Mouse (Mus musculus) limb, embryonic 15.5 days (tissue): ENCODE data around the gene Polrmt. TPM values are rescaled to one million over a fixed set of nuclear protein-coding genes. Genes with fewer than 3 reads are reported as not detected.

Experiments used
- ATAC-seq: fragments of 200-750 bp; cut with Nextera tagmentation; 2 replicates; pipeline ENCODE4 v1.8.0; 2017; ENCODE audit warnings: low read depth, moderate TSS enrichment; ENCODE audit not compliant: insufficient number of reproducible peaks, low FRiP score, low TSS enrichment
- H3K27ac ChIP-seq: fragments of 300-500 bp; sonication (generic); 2 replicates; pipeline ENCODE4 v1.5.1; 2015; ENCODE audit warnings: moderate library complexity, mild to moderate bottlenecking, inconsistent platforms
- H3K27me3 ChIP-seq: fragments of 300-500 bp; sonication (generic); 2 replicates; pipeline ENCODE4 v1.6.1; 2015; ENCODE audit warnings: inconsistent platforms
- H3K36me3 ChIP-seq: fragments of 300-500 bp; sonication (generic); 2 replicates; pipeline ENCODE4 v1.6.1; 2015; ENCODE audit warnings: inconsistent platforms
- H3K4me1 ChIP-seq: fragments of 300-500 bp; sonication (generic); 2 replicates; pipeline ENCODE4 v1.6.1; 2015; ENCODE audit warnings: inconsistent platforms
- H3K4me2 ChIP-seq: fragments of 300-500 bp; sonication (generic); 2 replicates; pipeline ENCODE4 v1.6.1; 2015; ENCODE audit warnings: mild to moderate bottlenecking, inconsistent platforms
- H3K4me3 ChIP-seq: fragments of 300-500 bp; sonication (generic); 2 replicates; pipeline ENCODE4 v1.5.1; 2015; ENCODE audit warnings: mild to moderate bottlenecking, inconsistent platforms
- H3K9ac ChIP-seq: fragments of 300-500 bp; sonication (generic); 2 replicates; pipeline ENCODE4 v1.6.1; 2015; ENCODE audit warnings: inconsistent platforms
- H3K9me3 ChIP-seq: fragments of 300-500 bp; sonication (generic); 2 replicates; pipeline ENCODE4 v1.6.1; 2016; ENCODE audit warnings: inconsistent platforms
- WGBS: fragments of 180-500 bp; shearing (Covaris S2); methylation state at CpG from one replicate; pipeline ENCODE4 v1.1.7; 2015; 5-methylcytosine and 5-hydroxymethylcytosine counted together
- polyA plus RNA-seq: library from polyadenylated mRNA; unstranded; fragments of >200 nt; fragmentation: Nextera tagmentation; extraction: Ambion mirVana; gene quantifications from 2 replicates; pipeline ENCODE4 v1.2.1, GENCODE M21; 2015

Gene Polrmt
- polyA plus RNA-seq, 1 experiment from 2014 or later: 41.5 TPM

DNA sequence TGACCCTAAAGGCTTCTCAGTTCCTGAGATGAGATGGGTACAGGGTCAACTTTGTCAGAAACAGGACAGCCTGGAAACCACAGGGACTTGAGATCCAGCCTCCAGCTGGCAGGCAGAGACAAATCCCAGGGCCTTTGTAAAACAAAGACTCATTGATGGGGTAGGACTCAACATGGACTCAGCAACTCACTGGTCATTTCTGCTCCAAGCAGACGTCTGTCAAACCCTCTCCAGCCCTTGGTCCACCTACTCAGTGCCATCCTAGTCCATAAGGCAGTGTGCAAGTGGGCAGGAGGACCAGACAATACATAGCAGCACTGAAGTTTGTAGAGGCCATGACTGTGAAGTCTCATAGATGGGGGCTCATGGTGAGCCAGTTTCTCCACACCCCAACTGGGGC is 33.2 kb downstream of the Polrmt start:
- peaks cover 22% of the 10 kb centered on the region for H3K4me1 ChIP-seq
- H3K9ac ChIP-seq: no peak overlapping the region
- 28% methylated on average over 1 of the region's 1 CpGs for WGBS
- H3K9me3 ChIP-seq: no peaks in the 10 kb centered on the region
- peaks cover 50% of the 10 kb centered on the region for H3K27me3 ChIP-seq
- H3K36me3 ChIP-seq: peaks cover 37% of the 10 kb centered on the region
- no peak for ATAC-seq
- no peak overlapping the region for H3K27ac ChIP-seq
- no peak overlapping the region for H3K4me2 ChIP-seq
- H3K4me3 ChIP-seq: no peak overlapping the region

- Histone ChIP-seq H3K4me3 (no peak overlapping the region), H3K9ac (no peak overlapping the region), H3K36me3 (peaks cover 38% of the 10 kb centered on the region), H3K27me3 (peaks cover 45% of the 10 kb centered on the region), H3K9me3 (no peaks in the 10 kb centered on the region), H3K4me1 (peaks cover 19% of the 10 kb centered on the region), H3K4me2 (no peak overlapping the region), H3K27ac (no peak overlapping the region)
- ATAC-seq: no peak
- WGBS: 25% methylated on average over 4 of the region's 6 CpGs
These were observed 33.8 kb downstream of the Polrmt start for GRCm38 (mm10) chr10:79712499-79713126.

GRCm38 (mm10) chr10:79712029-79712428 is 34.4 kb downstream of the Polrmt start:
- Histone ChIP-seq H3K36me3 (peaks cover 43% of the 10 kb centered on the region), H3K9ac (no peak overlapping the region), H3K27me3 (peaks cover 39% of the 10 kb centered on the region), H3K4me1 (peaks cover 17% of the 10 kb centered on the region), H3K4me2 (no peak overlapping the region), H3K9me3 (no peaks in the 10 kb centered on the region), H3K4me3 (no peak overlapping the region), H3K27ac (no peak overlapping the region)
- 88% methylated on average over 1 of the region's 1 CpGs for WGBS
- no peak for ATAC-seq

- H3K9me3 ChIP-seq: no peaks in the 10 kb centered on the region
- ATAC-seq: no peak
- peaks cover 47% of the 10 kb centered on the region for H3K36me3 ChIP-seq
- peaks cover 12% of the 10 kb centered on the region for H3K27me3 ChIP-seq
- peaks cover 29% of the 10 kb centered on the region for H3K4me1 ChIP-seq
- no peak overlapping the region for H3K4me3 ChIP-seq
- 83% methylated on average over 7 of the region's 7 CpGs for WGBS
- H3K27ac ChIP-seq: no peak overlapping the region
- no peak overlapping the region for H3K9ac ChIP-seq
- no peak overlapping the region for H3K4me2 ChIP-seq
These were observed 37.1 kb downstream of the Polrmt start for GRCm38 (mm10) chr10:79709307-79709706.

DNA sequence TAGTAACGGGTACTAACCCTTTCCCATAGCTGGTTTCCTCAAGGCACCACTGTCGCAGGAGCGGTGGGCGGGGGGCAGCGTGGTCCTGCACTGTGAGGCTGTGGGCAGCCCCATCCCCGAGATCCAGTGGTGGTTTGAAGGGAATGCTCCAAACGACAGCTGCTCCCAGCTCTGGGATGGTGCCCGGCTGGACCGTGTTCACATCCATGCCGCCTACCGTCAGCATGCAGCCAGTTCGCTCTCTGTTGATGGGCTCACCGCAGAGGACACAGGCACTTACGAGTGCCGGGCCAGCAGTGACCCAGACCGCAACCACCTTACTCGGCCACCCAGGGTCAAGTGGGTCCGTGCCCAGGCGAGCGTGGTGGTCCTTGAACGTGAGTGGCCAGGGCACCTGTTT is 37.7 kb downstream of the Polrmt start:
- ATAC-seq: no peak
- no peak overlapping the region for H3K9ac ChIP-seq
- no peak overlapping the region for H3K4me3 ChIP-seq
- H3K27me3 ChIP-seq: peaks cover 5% of the 10 kb centered on the region; the same call in 1 of the 2 replicates
- 86% methylated on average over 21 of the region's 21 CpGs for WGBS
- H3K27ac ChIP-seq: no peak overlapping the region
- H3K36me3 ChIP-seq: peaks cover 47% of the 10 kb centered on the region
- no peaks in the 10 kb centered on the region for H3K9me3 ChIP-seq
- no peak overlapping the region for H3K4me2 ChIP-seq
- H3K4me1 ChIP-seq: peaks cover 29% of the 10 kb centered on the region

GRCm38 (mm10) chr10:79707759-79708158 is 38.6 kb downstream of the Polrmt start:
- peaks cover 29% of the 10 kb centered on the region for H3K4me1 ChIP-seq
- no peak overlapping the region for H3K4me3 ChIP-seq
- no peaks in the 10 kb centered on the region for H3K9me3 ChIP-seq
- no peak for ATAC-seq
- peaks cover 47% of the 10 kb centered on the region for H3K36me3 ChIP-seq
- no peak overlapping the region for H3K9ac ChIP-seq
- WGBS: 69% methylated on average over 4 of the region's 4 CpGs
- no peaks in the 10 kb centered on the region for H3K27me3 ChIP-seq
- H3K4me2 ChIP-seq: no peak overlapping the region
- no peak overlapping the region for H3K27ac ChIP-seq

GRCm38 (mm10) chr10:79707162-79707561 is 39.2 kb downstream of the Polrmt start:
- H3K4me3 ChIP-seq: no peak overlapping the region
- ATAC-seq: no peak
- peaks cover 29% of the 10 kb centered on the region for H3K4me1 ChIP-seq
- H3K9ac ChIP-seq: no peak overlapping the region
- no peaks in the 10 kb centered on the region for H3K9me3 ChIP-seq
- no peak overlapping the region for H3K4me2 ChIP-seq
- WGBS: 52% methylated on average over 1 of the region's 1 CpGs
- H3K27me3 ChIP-seq: no peaks in the 10 kb centered on the region
- H3K27ac ChIP-seq: no peak overlapping the region
- H3K36me3 ChIP-seq: peaks cover 47% of the 10 kb centered on the region

GRCm38 (mm10) chr10:79706406-79707094 is 39.8 kb downstream of the Polrmt start:
- WGBS: 77% methylated on average over 5 of the region's 5 CpGs
- H3K9ac ChIP-seq: no peak overlapping the region
- H3K36me3 ChIP-seq: peaks cover 41% of the 10 kb centered on the region
- H3K27ac ChIP-seq: no peak overlapping the region
- H3K4me3 ChIP-seq: peak overlapping the region; percentile 2; the same call in 1 of the 2 replicates
- H3K4me1 ChIP-seq: peaks cover 32% of the 10 kb centered on the region
- H3K9me3 ChIP-seq: no peaks in the 10 kb centered on the region
- peak overlapping the region; percentile 81; the same call in 1 of the 2 replicates for H3K4me2 ChIP-seq
- no peak for ATAC-seq
- H3K27me3 ChIP-seq: no peaks in the 10 kb centered on the region

- H3K27me3 ChIP-seq: no peaks in the 10 kb centered on the region
- peak overlapping the region; percentile 77; the same call in 1 of the 2 replicates for H3K4me3 ChIP-seq
- no peak for ATAC-seq
- peak overlapping the region; percentile 81 for H3K4me2 ChIP-seq
- peaks cover 38% of the 10 kb centered on the region for H3K4me1 ChIP-seq
- peaks cover 35% of the 10 kb centered on the region for H3K36me3 ChIP-seq
- H3K27ac ChIP-seq: no peak overlapping the region
- H3K9me3 ChIP-seq: no peaks in the 10 kb centered on the region
- WGBS: 76% methylated on average over 5 of the region's 5 CpGs
- H3K9ac ChIP-seq: no peak overlapping the region
These were observed 40.4 kb downstream of the Polrmt start for GRCm38 (mm10) chr10:79705951-79706350.

- H3K9ac ChIP-seq: peak overlapping the region; percentile 82
These were observed 41.4 kb downstream of the Polrmt start for GRCm38 (mm10) chr10:79704970-79705360.

GRCm38 (mm10) chr10:79704065-79704969 is 42.1 kb downstream of the Polrmt start, which contains the start of gene Bsg:
Gene Bsg (plus strand): TSS chr10:79704491.
- ATAC-seq: peak; percentile 92
- Histone ChIP-seq H3K27me3 (no peaks in the 10 kb centered on the region), H3K9me3 (no peaks in the 10 kb centered on the region), H3K9ac (peak within 1 kb of the TSS; percentile 82), H3K4me1 (peaks cover 42% of the 10 kb centered on the region), H3K4me2 (peak within 1 kb of the TSS; percentile 81), H3K36me3 (peaks cover 18% of the 10 kb centered on the region), H3K4me3 (peak within 1 kb of the TSS; percentile 77), H3K27ac (peak within 1 kb of the TSS; percentile 82)
- WGBS: under 1% methylated on average over 64 of the region's 65 CpGs

More at GRCm38 (mm10) chr10:79704970-79705360, 41.4 kb downstream of the Polrmt start:
- Histone ChIP-seq H3K9me3 (no peaks in the 10 kb centered on the region), H3K36me3 (peaks cover 25% of the 10 kb centered on the region), H3K4me2 (peak overlapping the region; percentile 81), H3K27me3 (no peaks in the 10 kb centered on the region), H3K4me3 (peak overlapping the region; percentile 77), H3K4me1 (peaks cover 42% of the 10 kb centered on the region), H3K27ac (peak overlapping the region; percentile 82; the same call in 1 of the 2 replicates)
- 4% methylated on average over 10 of the region's 10 CpGs for WGBS
- no peak for ATAC-seq
